10 mouse cellular contexts compared by ENCODE assay signal in the genomic region with DNA sequence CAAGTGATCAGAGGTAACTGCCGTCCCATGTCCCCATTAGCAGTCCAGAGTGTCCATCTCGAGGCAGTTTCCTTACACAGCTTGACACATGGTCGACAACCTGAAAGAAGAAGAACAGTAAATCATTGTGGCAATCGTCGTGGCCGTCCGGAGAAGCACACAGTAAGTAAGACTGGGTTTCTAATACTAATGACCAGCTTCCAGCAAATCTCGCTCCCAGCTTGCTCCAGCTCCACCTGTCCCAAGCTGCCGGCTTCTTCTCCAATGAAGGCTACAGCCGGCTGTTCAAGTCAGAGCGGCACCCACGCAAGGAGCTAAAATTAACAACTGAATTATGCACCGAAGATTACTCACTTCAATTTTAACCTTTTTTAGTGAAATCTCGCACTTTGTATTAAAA. TPM values are rescaled to one million over a fixed set of nuclear protein-coding genes. Genes with fewer than 3 reads are reported as not detected.
A peak's percentile ranks its signal among the peaks of the same experiment; 100 is the strongest.
DNase-seq lines count a peak whose midpoint lies in the region; ATAC-seq and TF ChIP-seq lines count a peak whose summit lies in the region.
"Had no signal": no experiment of that assay in that cellular context is flagged by ENCODE, and none has a peak within 500 bp of the region (broad histone marks: within the 10 kb centered on the region; RNA-seq: fewer than 3 reads in every experiment).

No protein-coding gene starts in this region.

- 0 out of 2 replicates have a peak, but pooled peaks have one; percentile 27 for ATAC-seq in forebrain, embryonic 13.5 days
- no peak for ATAC-seq in midbrain, embryonic 16.5 days
- ATAC-seq in stomach, postnatal 0 days (ENCODE audit: low FRiP score, low TSS enrichment), result no peak
- ATAC-seq in intestine, embryonic 16.5 days, result no peak

- H3K27ac ChIP-seq in gastrocnemius, adult 2 months, result peak overlapping the region; percentile 71
- H3K27ac ChIP-seq in forebrain, embryonic 13.5 days, result no peak overlapping the region
- H3K27ac ChIP-seq in midbrain, embryonic 16.5 days (ENCODE audit: low read length), result no peak overlapping the region
- H3K27ac ChIP-seq in stomach, postnatal 0 days (replicated peaks), result no peak overlapping the region
- H3K27ac ChIP-seq in intestine, embryonic 16.5 days (ENCODE audit: low read length), result no peak overlapping the region
- H3K27ac ChIP-seq: kidney, postnatal 0 days had no signal

- H3K4me1 ChIP-seq in forebrain, embryonic 13.5 days, result peaks cover 27% of the 10 kb centered on the region
- H3K4me1 ChIP-seq in midbrain, embryonic 16.5 days (ENCODE audit: control insufficient read depth, insufficient read depth, low read length), result peaks cover 26% of the 10 kb centered on the region
- H3K4me1 ChIP-seq in stomach, postnatal 0 days (replicated peaks; ENCODE audit: control insufficient read depth, insufficient read depth), result no peaks in the 10 kb centered on the region
- no peaks in the 10 kb centered on the region for H3K4me1 ChIP-seq in intestine, embryonic 16.5 days (ENCODE audit: control insufficient read depth, insufficient read depth, low read length)

- peak; percentile 44 for DNase-seq in gastrocnemius, adult 2 months
- no peak for DNase-seq in gastrocnemius, postnatal 25 days
- DNase-seq in cerebellum, adult 8-10 months, result peak; percentile 59
- DNase-seq in kidney, postnatal 25 days, result no peak
- DNase-seq in stomach, postnatal 0 days (ENCODE audit: low spot score), result no peak
- DNase-seq: B cell, adult 2 months had no signal

- H3K27me3 ChIP-seq in forebrain, embryonic 13.5 days, result peaks cover 8% of the 10 kb centered on the region; the same call in 1 of the 2 replicates
- no peaks in the 10 kb centered on the region for H3K27me3 ChIP-seq in midbrain, embryonic 16.5 days (ENCODE audit: control insufficient read depth, insufficient read depth, low read depth, low read length)
- H3K27me3 ChIP-seq in stomach, postnatal 0 days (ENCODE audit: control insufficient read depth, insufficient read depth, low read length), result no peaks in the 10 kb centered on the region
- H3K27me3 ChIP-seq in intestine, embryonic 16.5 days (replicated peaks; ENCODE audit: control insufficient read depth, insufficient read depth, low read length), result peaks cover 3% of the 10 kb centered on the region; the same call in 1 of the 2 replicates

- H3K4me2 ChIP-seq in forebrain, embryonic 13.5 days, result peak overlapping the region; percentile 16; the same call in 1 of the 2 replicates
- H3K4me2 ChIP-seq in midbrain, embryonic 16.5 days (ENCODE audit: low read length), result peak overlapping the region; percentile 29; the same call in 1 of the 2 replicates
- H3K4me2 ChIP-seq in stomach, postnatal 0 days (replicated peaks; ENCODE audit: low read depth), result no peak overlapping the region
- H3K4me2 ChIP-seq in intestine, embryonic 16.5 days (ENCODE audit: low read depth, low read length), result no peak overlapping the region

- no peaks in the 10 kb centered on the region for H3K36me3 ChIP-seq in forebrain, embryonic 13.5 days (ENCODE audit: poor library complexity, severe bottlenecking)
- no peaks in the 10 kb centered on the region for H3K36me3 ChIP-seq in midbrain, embryonic 16.5 days (ENCODE audit: control insufficient read depth, insufficient read depth, low read length)
- no peaks in the 10 kb centered on the region for H3K36me3 ChIP-seq in stomach, postnatal 0 days (ENCODE audit: control insufficient read depth, insufficient read depth, low read length)
- no peaks in the 10 kb centered on the region for H3K36me3 ChIP-seq in intestine, embryonic 16.5 days (ENCODE audit: control insufficient read depth, insufficient read depth, low read length)

- no peak for TF ChIP-seq EP300 in stomach, postnatal 0 days (optimal IDR thresholded peaks at IDR 0.05)

- H3K9me3 ChIP-seq in forebrain, embryonic 13.5 days (replicated peaks), result no peaks in the 10 kb centered on the region
- H3K9me3 ChIP-seq in midbrain, embryonic 16.5 days (replicated peaks; ENCODE audit: control insufficient read depth, low read length, poor library complexity, severe bottlenecking), result no peaks in the 10 kb centered on the region
- no peaks in the 10 kb centered on the region for H3K9me3 ChIP-seq in stomach, postnatal 0 days (ENCODE audit: control insufficient read depth, low read length)
- no peaks in the 10 kb centered on the region for H3K9me3 ChIP-seq in intestine, embryonic 16.5 days (ENCODE audit: control insufficient read depth, low read length)

- peak overlapping the region; percentile 70 for H3K4me3 ChIP-seq in gastrocnemius, adult 2 months
- no peak overlapping the region for H3K4me3 ChIP-seq in forebrain, embryonic 13.5 days
- no peak overlapping the region for H3K4me3 ChIP-seq in midbrain, embryonic 16.5 days (ENCODE audit: low read depth, low read length)
- no peak overlapping the region for H3K4me3 ChIP-seq in stomach, postnatal 0 days (ENCODE audit: low read depth, low read length)
- no peak overlapping the region for H3K4me3 ChIP-seq in intestine, embryonic 16.5 days (ENCODE audit: low read length)

- H3K9ac ChIP-seq in forebrain, embryonic 13.5 days, result 0 out of 2 replicates have a peak overlapping the region, but pooled peaks have one; percentile 10
- peak overlapping the region; percentile 15; the same call in 1 of the 2 replicates for H3K9ac ChIP-seq in midbrain, embryonic 16.5 days (ENCODE audit: low read depth, low read length)
- H3K9ac ChIP-seq in stomach, postnatal 0 days (ENCODE audit: low read length), result no peak overlapping the region
- no peak overlapping the region for H3K9ac ChIP-seq in intestine, embryonic 16.5 days (ENCODE audit: low read depth, low read length)

- intact Hi-C loops in gastrocnemius, adult 2 months (cut with DNase I), result no loop called here

- WGBS in forebrain, embryonic 13.5 days, result 36% methylated on average over 14 of the region's 14 CpGs
- 31% methylated on average over 14 of the region's 14 CpGs for WGBS in midbrain, embryonic 16.5 days
- 53% methylated on average over 14 of the region's 14 CpGs for WGBS in stomach, postnatal 0 days
- WGBS in intestine, embryonic 16.5 days, result 51% methylated on average over 14 of the region's 14 CpGs

- no peak for TF ChIP-seq CTCF in gastrocnemius, adult 2 months (IDR thresholded peaks at IDR 0.05)
- no peak for TF ChIP-seq CTCF in stomach, postnatal 0 days (IDR thresholded peaks at IDR 0.05; ENCODE audit: low read depth)

RNA-seq across cellular contexts. Expression of a gene that starts 48.1 kb away (rescaled TPM):
- total RNA-seq in gastrocnemius, adult 2 months (2021), result 10 to 100 TPM in 1 of 2 experiments, 1 to 10 TPM in 1; 9.5 to 25.4 TPM
- 10 to 100 TPM; 22.5 to 41.4 TPM for total RNA-seq in gastrocnemius, postnatal 25 days (2021)
- 30.6 and 32.6 TPM in 2 replicates for polyA plus RNA-seq in forebrain, embryonic 13.5 days (2015; fragmentation: Nextera tagmentation; extraction: Ambion mirVana)
- polyA plus RNA-seq in midbrain, embryonic 16.5 days (2015; fragmentation: Nextera tagmentation; extraction: Ambion mirVana), result 56.9 and 60.3 TPM in 2 replicates
- 1.2 TPM in 2 replicates for polyA plus RNA-seq in stomach, postnatal 0 days (2015; fragmentation: Nextera tagmentation; extraction: Ambion mirVana)
- 0.73 and 0.98 TPM in 2 replicates for polyA plus RNA-seq in intestine, embryonic 16.5 days (2015; fragmentation: Nextera tagmentation; extraction: Ambion mirVana)

Comparison
In these comparisons a context has a peak if more than half of its experiments do, and no peak if none do; other contexts are left out.
1. DNase-seq: peak in gastrocnemius, adult 2 months (single experiment) and cerebellum, adult 8-10 months (single experiment); none in gastrocnemius, postnatal 25 days (single experiment), kidney, postnatal 25 days (0 of 2) and stomach, postnatal 0 days (single experiment).
2. H3K4me2 ChIP-seq: peak in forebrain, embryonic 13.5 days (single experiment) and midbrain, embryonic 16.5 days (single experiment); none in stomach, postnatal 0 days (single experiment) and intestine, embryonic 16.5 days (single experiment).
3. H3K9ac ChIP-seq: peak in forebrain, embryonic 13.5 days (single experiment) and midbrain, embryonic 16.5 days (single experiment); none in stomach, postnatal 0 days (single experiment) and intestine, embryonic 16.5 days (single experiment).
4. RNA of a gene that starts 48.1 kb away (polyA plus RNA-seq): 56.9 to 60.3 TPM in midbrain, embryonic 16.5 days and 30.6 to 32.6 TPM in forebrain, embryonic 13.5 days; 1.2 TPM in stomach, postnatal 0 days and 0.73 to 0.98 TPM in intestine, embryonic 16.5 days; every median in the first group is over 10 times any median in the second.